Mouse (Mus musculus): ENCODE data around the gene Stum. TPM values are rescaled to one million over a fixed set of nuclear protein-coding genes. Genes with fewer than 3 reads are reported as not detected.

The Stum gene
- polyA plus RNA-seq, 1 experiment from 2014 or later = 0.07 TPM

DNA sequence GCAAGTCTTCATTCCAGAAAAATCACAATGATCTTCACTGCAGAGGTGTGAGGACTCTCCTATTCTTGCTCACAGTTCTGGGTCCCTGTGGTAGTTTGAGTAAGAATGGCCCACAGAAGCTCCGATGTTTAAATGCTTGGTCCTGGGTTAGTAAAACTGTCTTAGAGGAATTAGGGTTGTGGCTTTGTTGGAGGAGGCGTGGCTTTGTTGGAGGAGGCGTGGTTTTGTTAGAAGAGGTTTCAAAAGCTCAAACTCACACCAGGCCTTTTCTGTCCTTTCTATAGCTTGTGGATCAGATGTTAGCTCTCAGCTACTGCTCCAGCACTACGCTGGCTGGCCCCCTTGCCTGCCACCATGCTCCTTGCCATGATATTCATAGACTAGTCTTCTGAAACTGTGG, 27.6 kb upstream of the Stum start:
- 37% methylated on average over 4 of the region's 4 CpGs for WGBS (ENCODE audit: insufficient replicate concordance)

DNA sequence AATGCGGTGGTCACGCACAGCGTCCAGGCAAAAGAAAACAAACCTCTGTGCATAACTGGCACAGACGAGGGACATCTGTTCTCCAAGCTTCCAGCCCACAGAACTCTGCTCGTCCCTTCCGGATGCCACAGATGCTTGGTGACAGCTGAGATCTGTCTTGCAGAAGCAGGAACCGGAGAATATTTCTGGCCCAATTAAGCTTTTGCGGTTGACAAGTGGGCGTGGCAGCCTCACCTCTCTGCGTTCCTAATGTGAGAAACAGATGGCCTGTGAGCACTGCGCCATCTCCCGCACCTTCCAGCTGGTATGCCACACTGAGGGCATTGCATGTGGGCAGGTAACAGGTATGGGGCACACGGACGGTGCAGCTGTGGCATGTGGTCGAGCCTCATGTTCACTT, 27.1 kb upstream of the Stum start:
- Histone ChIP-seq H3K4me3 (ENCODE audit: low read depth, low read length) (no peak overlapping the region), H3K27ac (ENCODE audit: low read depth) (no peak overlapping the region), H3K9ac (replicated peaks) (no peak overlapping the region), H3K4me1 (ENCODE audit: insufficient read depth) (no peaks in the 10 kb centered on the region), H3K9me3 (ENCODE audit: low read length) (no peaks in the 10 kb centered on the region), H3K4me2 (ENCODE audit: low read depth, low read length) (no peak overlapping the region; the same call in 1 of the 2 replicates), H3K36me3 (replicated peaks; ENCODE audit: insufficient read depth, low read length) (no peaks in the 10 kb centered on the region), H3K27me3 (ENCODE audit: insufficient read depth, low read length) (no peaks in the 10 kb centered on the region)
- no peak for TF ChIP-seq CTCF (IDR thresholded peaks at IDR 0.05; ENCODE audit: low read depth)
- TF ChIP-seq EP300 (IDR thresholded peaks at IDR 0.05; ENCODE audit: low read depth) = no peak
- 54% methylated on average over 15 of the region's 15 CpGs for WGBS (ENCODE audit: insufficient replicate concordance)
- no peak for ATAC-seq
- peak; percentile 27 for DNase-seq

More for the DNA sequence above, 27.6 kb upstream of the Stum start:
- Histone ChIP-seq H3K27ac (ENCODE audit: low read depth) (no peak overlapping the region), H3K36me3 (replicated peaks; ENCODE audit: insufficient read depth, low read length) (no peaks in the 10 kb centered on the region), H3K9ac (replicated peaks) (no peak overlapping the region), H3K4me2 (ENCODE audit: low read depth, low read length) (no peak overlapping the region; the same call in 1 of the 2 replicates), H3K27me3 (ENCODE audit: insufficient read depth, low read length) (no peaks in the 10 kb centered on the region), H3K4me3 (ENCODE audit: low read depth, low read length) (no peak overlapping the region), H3K9me3 (ENCODE audit: low read length) (no peaks in the 10 kb centered on the region), H3K4me1 (ENCODE audit: insufficient read depth) (no peaks in the 10 kb centered on the region)
- DNase-seq = peak; percentile 30
- no peak for ATAC-seq
- no peak for TF ChIP-seq EP300 (IDR thresholded peaks at IDR 0.05; ENCODE audit: low read depth)
- no peak for TF ChIP-seq CTCF (IDR thresholded peaks at IDR 0.05; ENCODE audit: low read depth)

DNA sequence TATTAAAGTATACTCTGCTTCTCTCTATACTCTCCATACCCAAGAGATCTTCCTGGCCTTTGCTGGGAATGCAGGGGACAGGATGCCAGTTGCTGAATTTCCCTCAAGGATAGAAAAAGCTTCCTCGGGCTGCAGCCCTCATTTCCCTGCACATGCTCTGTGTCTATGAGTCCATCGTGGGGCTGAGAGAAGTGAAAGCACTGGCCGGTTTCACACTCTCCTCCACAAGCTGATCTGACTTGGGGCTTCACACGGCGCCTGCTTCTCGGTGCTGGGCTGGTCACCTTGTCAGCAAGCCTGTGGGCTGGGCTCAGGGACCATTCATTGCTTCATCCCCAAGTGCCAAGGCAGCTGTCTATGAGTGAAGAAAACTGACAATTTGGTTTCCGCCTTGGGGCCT, 25.4 kb upstream of the Stum start:
- no peak overlapping the region for H3K9ac ChIP-seq (replicated peaks)
- no peak overlapping the region for H3K4me2 ChIP-seq (ENCODE audit: low read depth, low read length)
- TF ChIP-seq CTCF (IDR thresholded peaks at IDR 0.05; ENCODE audit: low read depth) (no peak), EP300 (IDR thresholded peaks at IDR 0.05; ENCODE audit: low read depth) (no peak)
- ATAC-seq (no peak), DNase-seq (no peak)
- H3K27ac ChIP-seq (ENCODE audit: low read depth) = no peak overlapping the region
- WGBS (ENCODE audit: insufficient replicate concordance) = 57% methylated on average over 7 of the region's 7 CpGs
- no peaks in the 10 kb centered on the region for H3K9me3 ChIP-seq (ENCODE audit: low read length)
- no peaks in the 10 kb centered on the region for H3K27me3 ChIP-seq (ENCODE audit: insufficient read depth, low read length)
- H3K36me3 ChIP-seq (replicated peaks; ENCODE audit: insufficient read depth, low read length) = no peaks in the 10 kb centered on the region
- H3K4me1 ChIP-seq (ENCODE audit: insufficient read depth) = no peaks in the 10 kb centered on the region
- H3K4me3 ChIP-seq (ENCODE audit: low read depth, low read length) = no peak overlapping the region

DNA sequence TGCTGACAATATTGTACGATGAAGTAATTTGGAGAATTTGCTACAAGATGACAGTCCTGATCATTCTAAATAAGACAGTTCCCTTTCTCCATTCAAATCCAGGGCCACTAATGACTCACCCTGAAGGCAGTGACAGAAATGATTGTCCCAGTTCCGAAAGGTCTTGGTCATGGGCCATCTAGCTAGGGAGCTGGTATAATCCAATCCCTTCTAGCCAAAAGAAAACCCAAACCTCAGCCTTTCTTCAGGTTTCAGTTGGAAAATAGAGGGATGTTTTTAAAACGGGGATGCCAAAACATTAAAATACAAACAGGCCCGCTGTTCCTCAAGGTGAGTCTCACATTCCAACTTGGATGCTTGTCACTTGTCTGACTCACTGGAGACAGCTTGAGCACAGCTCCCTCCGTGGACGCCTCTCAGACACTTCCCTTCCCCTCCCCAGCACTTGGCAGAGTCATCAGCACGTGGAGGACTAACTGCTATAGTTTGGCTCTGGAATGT, 24.0 kb upstream of the Stum start:
- H3K4me3 ChIP-seq (ENCODE audit: low read depth, low read length) = no peak overlapping the region
- WGBS (ENCODE audit: insufficient replicate concordance) = 65% methylated on average over 7 of the region's 7 CpGs
- H3K27me3 ChIP-seq (ENCODE audit: insufficient read depth, low read length) = no peaks in the 10 kb centered on the region
- H3K9ac ChIP-seq (replicated peaks) = no peak overlapping the region
- no peaks in the 10 kb centered on the region for H3K4me1 ChIP-seq (ENCODE audit: insufficient read depth)
- no peak for ATAC-seq
- H3K9me3 ChIP-seq (ENCODE audit: low read length) = no peaks in the 10 kb centered on the region
- DNase-seq = no peak
- H3K27ac ChIP-seq (ENCODE audit: low read depth) = no peak overlapping the region
- H3K4me2 ChIP-seq (ENCODE audit: low read depth, low read length) = no peak overlapping the region
- TF ChIP-seq EP300 (IDR thresholded peaks at IDR 0.05; ENCODE audit: low read depth) (no peak), CTCF (IDR thresholded peaks at IDR 0.05; ENCODE audit: low read depth) (no peak)
- H3K36me3 ChIP-seq (replicated peaks; ENCODE audit: insufficient read depth, low read length) = no peaks in the 10 kb centered on the region

DNA sequence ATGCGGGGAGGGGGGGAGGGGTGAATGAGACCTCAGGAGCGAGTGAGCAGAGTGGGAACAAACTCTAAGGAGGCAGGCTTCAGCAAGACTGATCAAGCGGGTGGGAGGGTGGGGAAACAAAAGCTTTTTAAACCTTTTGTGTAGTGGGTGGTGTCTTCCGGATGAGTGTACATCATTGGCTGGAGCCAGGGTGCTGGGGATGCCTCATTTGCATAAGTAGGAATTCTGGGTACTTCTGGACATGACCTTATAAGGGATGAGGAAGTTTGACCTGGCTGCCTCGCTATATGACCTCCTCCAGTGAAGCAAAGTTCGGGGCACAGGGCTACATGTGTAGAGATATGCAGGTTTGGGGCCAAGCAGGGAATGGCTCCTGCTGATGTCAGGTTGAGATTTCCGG, 23.0 kb upstream of the Stum start:
- Histone ChIP-seq H3K9me3 (ENCODE audit: low read length) (no peaks in the 10 kb centered on the region), H3K27ac (ENCODE audit: low read depth) (no peak overlapping the region), H3K9ac (replicated peaks) (no peak overlapping the region), H3K27me3 (ENCODE audit: insufficient read depth, low read length) (no peaks in the 10 kb centered on the region), H3K36me3 (replicated peaks; ENCODE audit: insufficient read depth, low read length) (no peaks in the 10 kb centered on the region), H3K4me2 (ENCODE audit: low read depth, low read length) (no peak overlapping the region), H3K4me3 (ENCODE audit: low read depth, low read length) (no peak overlapping the region), H3K4me1 (ENCODE audit: insufficient read depth) (no peaks in the 10 kb centered on the region)
- DNase-seq (no peak), ATAC-seq (no peak)
- TF ChIP-seq CTCF (IDR thresholded peaks at IDR 0.05; ENCODE audit: low read depth) (no peak), EP300 (IDR thresholded peaks at IDR 0.05; ENCODE audit: low read depth) (no peak)
- 75% methylated on average over 7 of the region's 7 CpGs for WGBS (ENCODE audit: insufficient replicate concordance)

DNA sequence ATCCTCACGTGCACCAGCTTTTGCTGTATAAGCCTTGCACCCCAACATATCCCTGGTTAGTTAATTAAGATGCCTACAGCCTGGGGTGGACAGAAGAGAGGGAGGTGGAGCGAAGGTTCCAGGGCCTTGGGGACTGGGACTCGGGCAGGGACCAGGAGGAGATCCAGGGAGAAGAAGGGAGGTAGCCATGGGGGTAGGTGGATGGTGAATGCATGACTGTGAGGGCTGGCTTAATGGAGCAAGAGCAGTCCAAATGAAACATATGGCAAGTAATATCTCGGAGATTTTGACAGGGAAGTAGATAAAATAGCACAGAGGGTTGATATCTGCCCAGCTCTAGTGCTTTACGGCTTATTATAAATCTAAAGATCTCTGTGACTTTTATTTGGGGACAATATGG, 21.6 kb upstream of the Stum start:
- H3K4me1 ChIP-seq (ENCODE audit: insufficient read depth) = no peaks in the 10 kb centered on the region
- TF ChIP-seq CTCF (IDR thresholded peaks at IDR 0.05; ENCODE audit: low read depth) (no peak), EP300 (IDR thresholded peaks at IDR 0.05; ENCODE audit: low read depth) (no peak)
- H3K9ac ChIP-seq (replicated peaks) = no peak overlapping the region
- ATAC-seq (no peak), DNase-seq (no peak)
- H3K9me3 ChIP-seq (ENCODE audit: low read length) = no peaks in the 10 kb centered on the region
- no peaks in the 10 kb centered on the region for H3K27me3 ChIP-seq (ENCODE audit: insufficient read depth, low read length)
- 71% methylated on average over 5 of the region's 5 CpGs for WGBS (ENCODE audit: insufficient replicate concordance)
- no peaks in the 10 kb centered on the region for H3K36me3 ChIP-seq (replicated peaks; ENCODE audit: insufficient read depth, low read length)
- H3K4me3 ChIP-seq (ENCODE audit: low read depth, low read length) = no peak overlapping the region
- no peak overlapping the region for H3K4me2 ChIP-seq (ENCODE audit: low read depth, low read length)
- no peak overlapping the region for H3K27ac ChIP-seq (ENCODE audit: low read depth)

DNA sequence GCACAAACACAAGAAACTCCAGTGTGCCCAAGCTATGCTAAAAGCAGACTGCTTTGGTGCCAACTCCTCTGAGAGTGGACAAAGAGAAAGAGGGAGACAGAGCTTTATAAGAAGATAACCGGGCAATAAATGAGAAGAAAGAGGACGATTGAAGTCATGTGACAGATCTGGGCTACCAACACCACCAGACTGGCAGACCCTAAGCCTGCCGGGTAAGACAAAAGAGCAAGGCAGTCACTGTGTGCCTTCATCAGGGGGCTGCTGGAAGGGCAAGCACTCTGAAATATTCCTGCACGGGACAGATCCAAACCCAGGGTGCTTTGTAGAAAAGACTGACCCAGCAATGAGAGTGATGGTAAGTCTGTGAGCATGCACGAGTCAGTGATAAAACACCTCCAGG, 20.2 kb upstream of the Stum start:
- ATAC-seq (no peak), DNase-seq (no peak)
- TF ChIP-seq EP300 (IDR thresholded peaks at IDR 0.05; ENCODE audit: low read depth) = no peak
- no peak for TF ChIP-seq CTCF (IDR thresholded peaks at IDR 0.05; ENCODE audit: low read depth)
- 74% methylated on average over 5 of the region's 5 CpGs for WGBS (ENCODE audit: insufficient replicate concordance)
- no peaks in the 10 kb centered on the region for H3K4me1 ChIP-seq (ENCODE audit: insufficient read depth)
- H3K4me3 ChIP-seq (ENCODE audit: low read depth, low read length) = no peak overlapping the region
- no peak overlapping the region for H3K9ac ChIP-seq (replicated peaks)
- no peak overlapping the region for H3K4me2 ChIP-seq (ENCODE audit: low read depth, low read length)
- no peaks in the 10 kb centered on the region for H3K9me3 ChIP-seq (ENCODE audit: low read length)
- no peak overlapping the region for H3K27ac ChIP-seq (ENCODE audit: low read depth)
- H3K27me3 ChIP-seq (ENCODE audit: insufficient read depth, low read length) = no peaks in the 10 kb centered on the region
- H3K36me3 ChIP-seq (replicated peaks; ENCODE audit: insufficient read depth, low read length) = no peaks in the 10 kb centered on the region

All from liver, postnatal 0 days (tissue).